Mouse (Mus musculus) intestine, postnatal 0 days (tissue): ENCODE results near the gene Rnf6. TPM values are rescaled to one million over a fixed set of nuclear protein-coding genes. Genes with fewer than 3 reads are reported as not detected.

Experiments used
- ATAC-seq: fragments of 200-750 bp; cut with Nextera tagmentation; 2 replicates; pipeline ENCODE4 v1.8.0; 2017; ENCODE audit warnings: mild to moderate bottlenecking, moderate TSS enrichment, moderate library complexity
- H3K27ac ChIP-seq: fragments of 300-500 bp; sonication (generic); 2 replicates; pipeline ENCODE4 v1.5.1; 2014; ENCODE audit warnings: mild to moderate bottlenecking, low read depth, low read length, moderate library complexity
- H3K27me3 ChIP-seq: fragments of 300-500 bp; sonication (generic); replicated peaks from 2 replicates; pipeline ENCODE4 v1.6.1; 2014; ENCODE audit warnings: low read length, mixed read lengths; ENCODE audit not compliant: control insufficient read depth, insufficient read depth
- H3K36me3 ChIP-seq: fragments of 300-500 bp; sonication (generic); 2 replicates; pipeline ENCODE4 v1.6.1; 2014; ENCODE audit warnings: mild to moderate bottlenecking, moderate library complexity; ENCODE audit not compliant: control insufficient read depth, insufficient read depth
- H3K4me1 ChIP-seq: fragments of 300-500 bp; sonication (generic); replicated peaks from 2 replicates; pipeline ENCODE4 v1.6.1; 2014; ENCODE audit warnings: antibody characterized with exemption, low read length, mixed read lengths; ENCODE audit not compliant: control insufficient read depth, insufficient read depth
- H3K4me2 ChIP-seq: fragments of 300-500 bp; sonication (generic); replicated peaks from 2 replicates; pipeline ENCODE4 v1.6.1; 2014; ENCODE audit warnings: low read depth, mild to moderate bottlenecking, moderate library complexity
- H3K4me3 ChIP-seq: fragments of 300-500 bp; sonication (generic); 2 replicates; pipeline ENCODE4 v1.5.1; 2014; ENCODE audit warnings: low read depth, low read length
- H3K9ac ChIP-seq: fragments of 300-500 bp; sonication (generic); 2 replicates; pipeline ENCODE4 v1.6.1; 2014; ENCODE audit warnings: mild to moderate bottlenecking, low read depth, low read length
- H3K9me3 ChIP-seq: fragments of 300-500 bp; sonication (generic); 2 replicates; pipeline ENCODE4 v1.6.1; 2016; ENCODE audit warnings: mixed run types; ENCODE audit not compliant: control insufficient read depth
- CTCF ChIP-seq: sonication (generic); IDR thresholded peaks from 2 replicates; pipeline ENCODE4 v1.5.1; 2016; ENCODE audit warnings: low read depth, mild to moderate bottlenecking, control low read depth, antibody characterized with exemption, moderate library complexity
- WGBS: fragments of 180-500 bp; shearing (Covaris S2); extraction: QIAGEN DNeasy Blood & Tissue Kit; methylation state at CpG from one replicate; pipeline ENCODE4 v1.1.7; 2014; 5-methylcytosine and 5-hydroxymethylcytosine counted together
- polyA plus RNA-seq: library from polyadenylated mRNA; unstranded; fragments of >200 nt; fragmentation: Nextera tagmentation; extraction: Ambion mirVana; gene quantifications from 2 replicates; pipeline ENCODE4 v1.2.1, GENCODE M21; 2015

Gene Rnf6
- polyA plus RNA-seq, 1 experiment from 2014 or later = 34.6 TPM

DNA sequence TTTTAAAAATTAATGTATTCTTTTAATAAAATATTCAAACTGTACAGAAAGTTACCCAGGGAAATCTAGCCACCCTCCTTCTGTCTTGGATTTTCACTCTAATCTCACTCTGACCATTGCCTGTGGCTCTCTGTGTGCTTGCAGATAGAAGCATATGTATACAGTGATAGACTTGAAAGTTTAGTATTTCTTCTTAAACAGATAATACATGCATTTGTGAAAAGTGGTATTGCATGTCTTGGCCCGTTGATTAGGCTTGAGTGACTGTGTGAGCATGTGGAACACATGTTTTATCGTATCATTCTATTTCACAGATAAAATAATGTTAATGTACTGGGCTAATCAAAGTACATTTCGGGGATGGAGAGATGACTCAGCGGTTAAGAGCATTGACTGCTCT, 23.8 kb upstream of the Rnf6 start:
- Histone ChIP-seq H3K27ac (no peak overlapping the region), H3K4me3 (no peak overlapping the region), H3K27me3 (no peaks in the 10 kb centered on the region), H3K9ac (no peak overlapping the region), H3K36me3 (no peaks in the 10 kb centered on the region), H3K4me2 (no peak overlapping the region), H3K4me1 (peaks cover 2% of the 10 kb centered on the region; the same call in 1 of the 2 replicates), H3K9me3 (no peaks in the 10 kb centered on the region)
- no peak for TF ChIP-seq CTCF
- ATAC-seq = no peak
- 91% methylated on average over 4 of the region's 4 CpGs for WGBS

DNA sequence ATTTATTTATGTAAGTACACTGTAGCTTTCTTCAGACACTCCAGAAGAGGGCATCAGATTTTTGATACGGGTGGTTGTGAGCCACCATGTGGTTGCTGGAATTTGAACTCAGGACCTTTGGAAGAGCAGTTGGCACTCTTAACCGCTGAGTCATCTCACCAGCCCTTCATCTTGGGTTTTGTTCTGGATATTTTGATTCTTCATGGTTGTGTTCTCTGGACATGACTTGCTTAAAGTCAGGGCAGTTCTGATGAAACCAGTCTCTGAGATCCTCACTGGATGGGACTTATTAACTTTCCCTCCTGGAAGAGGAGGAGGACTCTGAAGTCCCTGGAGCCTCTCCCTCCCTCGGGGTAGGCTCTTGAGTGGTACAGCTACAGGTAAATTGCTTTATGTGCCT, 19.8 kb upstream of the Rnf6 start:
- no peak overlapping the region for H3K4me3 ChIP-seq
- no peak overlapping the region for H3K9ac ChIP-seq
- 75% methylated on average over 3 of the region's 3 CpGs for WGBS
- no peak overlapping the region for H3K4me2 ChIP-seq
- no peak for TF ChIP-seq CTCF
- H3K4me1 ChIP-seq = no peaks in the 10 kb centered on the region
- H3K9me3 ChIP-seq = no peaks in the 10 kb centered on the region
- no peaks in the 10 kb centered on the region for H3K27me3 ChIP-seq
- no peak for ATAC-seq
- H3K36me3 ChIP-seq = no peaks in the 10 kb centered on the region
- H3K27ac ChIP-seq = no peak overlapping the region

DNA sequence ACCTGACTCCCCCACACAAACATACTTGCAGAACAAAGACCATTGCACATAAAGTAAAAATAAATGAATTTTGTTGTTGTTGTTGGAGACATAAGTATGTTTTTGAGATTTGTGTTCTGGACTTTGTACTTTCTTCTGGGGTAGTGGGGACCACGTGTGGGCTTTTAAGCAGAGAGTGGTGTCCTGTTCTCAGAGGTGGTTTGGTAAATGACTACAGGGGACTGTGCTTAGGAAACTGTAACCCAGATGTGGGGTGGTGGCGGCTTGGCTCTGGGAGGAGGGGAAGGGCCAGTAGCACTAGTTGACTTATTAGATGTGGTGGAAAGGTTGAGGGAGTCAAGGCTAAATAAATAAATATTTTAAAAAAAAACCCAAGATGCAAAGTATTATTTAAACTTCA, 19.4 kb upstream of the Rnf6 start:
- Histone ChIP-seq H3K36me3 (no peaks in the 10 kb centered on the region), H3K27ac (no peak overlapping the region), H3K4me3 (no peak overlapping the region), H3K27me3 (no peaks in the 10 kb centered on the region), H3K4me1 (no peaks in the 10 kb centered on the region), H3K4me2 (no peak overlapping the region), H3K9ac (no peak overlapping the region), H3K9me3 (no peaks in the 10 kb centered on the region)
- 73% methylated on average over 2 of the region's 2 CpGs for WGBS
- TF ChIP-seq CTCF = no peak
- ATAC-seq = no peak

DNA sequence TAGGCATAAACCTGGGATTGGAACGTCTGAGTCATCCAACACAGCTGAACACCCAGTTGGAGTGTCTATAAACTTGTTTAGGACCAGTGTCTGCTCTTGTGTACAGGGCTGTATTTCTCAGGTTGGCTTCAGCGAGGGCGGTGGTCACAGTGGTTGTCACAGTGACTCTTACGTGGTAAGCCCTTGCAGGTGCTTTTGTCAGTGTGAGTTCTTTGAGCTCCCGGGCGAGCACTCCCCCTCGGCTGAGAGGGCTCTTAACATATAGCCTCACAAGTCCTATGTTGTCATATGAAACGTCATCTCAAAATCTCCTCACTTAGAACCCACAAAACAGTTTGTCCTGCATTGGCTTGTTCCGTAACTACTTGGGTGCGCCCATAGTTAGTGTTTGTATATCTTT, 16.9 kb upstream of the Rnf6 start:
- ATAC-seq = no peak
- no peak for TF ChIP-seq CTCF
- Histone ChIP-seq H3K9ac (no peak overlapping the region), H3K4me2 (no peak overlapping the region), H3K4me3 (no peak overlapping the region), H3K9me3 (no peaks in the 10 kb centered on the region), H3K27me3 (no peaks in the 10 kb centered on the region), H3K27ac (no peak overlapping the region), H3K4me1 (no peaks in the 10 kb centered on the region), H3K36me3 (no peaks in the 10 kb centered on the region)
- WGBS = 72% methylated on average over 10 of the region's 10 CpGs

DNA sequence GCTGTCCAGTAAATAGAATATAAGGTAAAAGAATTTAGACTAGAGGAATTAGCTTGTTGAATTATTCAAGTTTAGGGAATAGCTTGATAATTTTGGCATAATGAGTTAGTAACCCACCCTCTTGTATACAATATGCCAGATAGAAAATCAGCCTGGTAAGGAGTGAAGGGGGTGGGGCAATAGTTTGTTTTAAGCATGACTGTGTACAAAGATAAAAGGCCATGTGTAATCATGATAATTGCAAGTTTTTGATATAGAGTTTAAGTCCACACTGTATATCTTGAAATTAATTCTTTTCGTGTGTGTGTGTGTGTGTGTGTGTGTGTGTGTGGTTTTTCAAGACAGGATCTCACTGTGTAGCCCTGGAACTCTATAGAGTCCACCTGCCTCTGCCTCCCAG, 13.0 kb upstream of the Rnf6 start:
- Histone ChIP-seq H3K4me1 (0 out of 2 replicates have a peak, but pooled peaks cover 4% of the 10 kb centered on the region), H3K27me3 (no peaks in the 10 kb centered on the region), H3K4me3 (no peak overlapping the region), H3K36me3 (no peaks in the 10 kb centered on the region), H3K4me2 (no peak overlapping the region), H3K9ac (no peak overlapping the region), H3K9me3 (no peaks in the 10 kb centered on the region), H3K27ac (no peak overlapping the region)
- no peak for ATAC-seq
- WGBS = 50% methylated on average over 1 of the region's 1 CpGs
- TF ChIP-seq CTCF = no peak

DNA sequence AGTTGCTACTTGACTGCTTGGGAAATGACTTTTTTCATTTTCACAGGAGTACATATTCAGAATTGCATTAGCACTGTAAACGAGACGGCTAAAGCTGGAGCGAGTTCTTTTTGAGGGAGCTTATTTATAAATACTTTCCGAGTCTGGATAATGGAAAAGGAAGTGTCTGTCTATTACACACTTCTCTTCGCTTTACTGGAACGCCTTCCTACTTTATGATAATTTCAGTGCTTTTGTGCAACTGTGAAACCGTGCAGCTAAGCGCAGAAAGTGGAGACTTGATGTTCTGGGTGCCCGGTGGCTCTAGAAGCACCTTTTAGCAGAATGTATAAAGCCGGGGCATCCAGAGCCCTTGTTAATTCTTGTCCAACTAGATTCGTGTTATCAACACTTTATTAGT, 11.5 kb upstream of the Rnf6 start:
- no peaks in the 10 kb centered on the region for H3K27me3 ChIP-seq
- no peak overlapping the region; the same call in 1 of the 2 replicates for H3K27ac ChIP-seq
- no peak for TF ChIP-seq CTCF
- H3K4me3 ChIP-seq = peak overlapping the region; percentile 81
- H3K36me3 ChIP-seq = no peaks in the 10 kb centered on the region
- no peak for ATAC-seq
- peak overlapping the region; percentile 75 for H3K9ac ChIP-seq
- peak overlapping the region; percentile 80 for H3K4me2 ChIP-seq
- 31% methylated on average over 11 of the region's 11 CpGs for WGBS
- H3K9me3 ChIP-seq = no peaks in the 10 kb centered on the region
- 0 out of 2 replicates have a peak, but pooled peaks cover 4% of the 10 kb centered on the region for H3K4me1 ChIP-seq
